Mouse (Mus musculus): Measurements from ENCODE around the gene Cspg5. TPM values are rescaled to one million over a fixed set of nuclear protein-coding genes. Genes with fewer than 3 reads are reported as not detected.

Gene Cspg5
- total RNA-seq, 2 experiments from 2014 or later: 0.05 to 0.75 TPM

GRCm38 (mm10) chr9:110250776-110251175, 7.2 kb downstream of the Cspg5 start:
- ATAC-seq (replicated peaks; ENCODE audit: poor library complexity): no peak

GRCm38 (mm10) chr9:110255407-110256019, 11.9 kb downstream of the Cspg5 start:
- ATAC-seq (replicated peaks; ENCODE audit: poor library complexity): no peak

- no peak for ATAC-seq (replicated peaks; ENCODE audit: poor library complexity)
Observed at GRCm38 (mm10) chr9:110258646-110259045, 15.1 kb downstream of the Cspg5 start.

- no peak for ATAC-seq (replicated peaks; ENCODE audit: poor library complexity)
Observed at GRCm38 (mm10) chr9:110259118-110259517, 15.5 kb downstream of the Cspg5 start.

GRCm38 (mm10) chr9:110263181-110263580, 19.6 kb downstream of the Cspg5 start:
- ATAC-seq (replicated peaks; ENCODE audit: poor library complexity): no peak

- no peak for ATAC-seq (replicated peaks; ENCODE audit: poor library complexity)
Observed at GRCm38 (mm10) chr9:110264991-110265390, 21.4 kb downstream of the Cspg5 start.

- ATAC-seq (replicated peaks; ENCODE audit: poor library complexity): no peak
Observed at GRCm38 (mm10) chr9:110268416-110268815, 24.8 kb downstream of the Cspg5 start.

- ATAC-seq (replicated peaks; ENCODE audit: poor library complexity): no peak
Observed at GRCm38 (mm10) chr9:110272330-110272729, 28.7 kb downstream of the Cspg5 start.

- 0 out of 2 replicates have a peak, but pooled peaks have one; percentile 31 for ATAC-seq (replicated peaks; ENCODE audit: poor library complexity)
Observed at GRCm38 (mm10) chr9:110273507-110273906, 29.9 kb downstream of the Cspg5 start.

GRCm38 (mm10) chr9:110275882-110276281, 32.3 kb downstream of the Cspg5 start:
- no peak; the same call in 1 of the 2 replicates for ATAC-seq (replicated peaks; ENCODE audit: poor library complexity)

- no peak for ATAC-seq (replicated peaks; ENCODE audit: poor library complexity)
Observed at GRCm38 (mm10) chr9:110277431-110277881, 33.9 kb downstream of the Cspg5 start.

- no peak for ATAC-seq (replicated peaks; ENCODE audit: poor library complexity)
Observed at GRCm38 (mm10) chr9:110284075-110284697, 40.6 kb downstream of the Cspg5 start.

GRCm38 (mm10) chr9:110287321-110287924, 43.8 kb downstream of the Cspg5 start:
- ATAC-seq (replicated peaks; ENCODE audit: poor library complexity): no peak

- ATAC-seq (replicated peaks; ENCODE audit: poor library complexity): no peak
Observed at GRCm38 (mm10) chr9:110293254-110293718, 49.7 kb downstream of the Cspg5 start.

- ATAC-seq (replicated peaks; ENCODE audit: poor library complexity): no peak
Observed at GRCm38 (mm10) chr9:110293873-110294415, 50.4 kb downstream of the Cspg5 start.

GRCm38 (mm10) chr9:110294786-110295185, 51.2 kb downstream of the Cspg5 start:
- 0 out of 2 replicates have a peak, but pooled peaks have one; percentile 19 for ATAC-seq (replicated peaks; ENCODE audit: poor library complexity)

- ATAC-seq (replicated peaks; ENCODE audit: poor library complexity): peak; percentile 99
Observed at GRCm38 (mm10) chr9:110296867-110297627, 53.5 kb downstream of the Cspg5 start.

- ATAC-seq (replicated peaks; ENCODE audit: poor library complexity): peak; percentile 49
Observed at GRCm38 (mm10) chr9:110304516-110304915, 60.9 kb downstream of the Cspg5 start.

- peak; percentile 92 for ATAC-seq (replicated peaks; ENCODE audit: poor library complexity)
Observed at GRCm38 (mm10) chr9:110304969-110305651, 61.5 kb downstream of the Cspg5 start, which contains the start of gene Elp6. Elp6 (plus strand) TSS chr9:110305173.

GRCm38 (mm10) chr9:110306371-110306770, 62.8 kb downstream of the Cspg5 start:
- ATAC-seq (replicated peaks; ENCODE audit: poor library complexity): no peak

Measured in megakaryocyte progenitor cell, adult 5-6 weeks (primary cell).